Mouse (Mus musculus) liver, adult 2 months (tissue): ENCODE results near the gene Dmd. TPM values are rescaled to one million over a fixed set of nuclear protein-coding genes. Genes with fewer than 3 reads are reported as not detected.

Source experiments
- DNase-seq: peaks from one replicate; pipeline ENCODE4 v3.0.0-alpha.2; 2011; ENCODE audit warnings: low read depth, low spot score; ENCODE audit errors: extremely low read depth
- H3K27ac ChIP-seq: fragments of 200-500 bp; replicated peaks from 2 replicates; pipeline ENCODE4 v1.5.1; 2012; ENCODE audit warnings: low read depth, mild to moderate bottlenecking, control low read depth, inconsistent platforms, low read length; ENCODE audit not compliant: insufficient read depth
- H3K27me3 ChIP-seq: fragments of 200-500 bp; 2 replicates; pipeline ENCODE4 v1.6.1; 2012; ENCODE audit warnings: mild to moderate bottlenecking, moderate library complexity, low read length, inconsistent platforms; ENCODE audit not compliant: control insufficient read depth, insufficient read depth
- H3K36me3 ChIP-seq: fragments of 200-500 bp; 2 replicates; pipeline ENCODE4 v1.6.1; 2012; ENCODE audit warnings: low read length, inconsistent platforms; ENCODE audit not compliant: control insufficient read depth, insufficient read depth
- H3K4me1 ChIP-seq: fragments of 200-500 bp; 2 replicates; pipeline ENCODE4 v1.6.1; 2011; ENCODE audit warnings: low read length; ENCODE audit not compliant: control insufficient read depth, insufficient read depth
- H3K4me3 ChIP-seq: fragments of 200-500 bp; 2 replicates; pipeline ENCODE4 v1.5.1; 2011; ENCODE audit warnings: low read depth, mild to moderate bottlenecking, control low read depth, low read length, moderate library complexity; ENCODE audit not compliant: insufficient read depth
- H3K79me2 ChIP-seq: fragments of 200-500 bp; 2 replicates; pipeline ENCODE4 v1.6.1; 2012; ENCODE audit warnings: inconsistent platforms, mild to moderate bottlenecking, low read length, moderate library complexity; ENCODE audit not compliant: control insufficient read depth, insufficient read depth
- H3K9ac ChIP-seq: fragments of 200-500 bp; 2 replicates; pipeline ENCODE4 v1.6.1; 2012; ENCODE audit warnings: low read depth, mild to moderate bottlenecking, control low read depth, inconsistent platforms, low read length
- CTCF ChIP-seq: fragments of 200-500 bp; IDR thresholded peaks from 2 replicates; pipeline ENCODE4 v1.5.1; 2011; ENCODE audit warnings: low read depth, low read length, control low read depth
- POLR2A ChIP-seq: fragments of 200-500 bp; IDR thresholded peaks from 2 replicates; pipeline ENCODE4 v1.6.1; 2011; ENCODE audit warnings: low read length, control low read depth; ENCODE audit not compliant: insufficient read depth; ENCODE audit errors: extremely low read depth
- WGBS: fragments of 180-500 bp; shearing (Covaris S2); methylation state at CpG from one replicate; pipeline ENCODE4 v1.1.7; 2018; 5-methylcytosine and 5-hydroxymethylcytosine counted together
- polyA plus RNA-seq: library from polyadenylated mRNA; depleted of rRNA; stranded (reverse); fragments of >200 nt; gene quantifications from 2 replicates; pipeline ENCODE4 v1.2.3, GENCODE M21; 2012
- total RNA-seq: library from RNA; depleted of rRNA; stranded (reverse); fragments of >200 nt; gene quantifications from 2 replicates; pipeline ENCODE4 v1.2.3, GENCODE M21; 2014

The Dmd gene
- total and polyA plus RNA-seq, 2 experiments: 7.0 to 39.8 TPM

DNA sequence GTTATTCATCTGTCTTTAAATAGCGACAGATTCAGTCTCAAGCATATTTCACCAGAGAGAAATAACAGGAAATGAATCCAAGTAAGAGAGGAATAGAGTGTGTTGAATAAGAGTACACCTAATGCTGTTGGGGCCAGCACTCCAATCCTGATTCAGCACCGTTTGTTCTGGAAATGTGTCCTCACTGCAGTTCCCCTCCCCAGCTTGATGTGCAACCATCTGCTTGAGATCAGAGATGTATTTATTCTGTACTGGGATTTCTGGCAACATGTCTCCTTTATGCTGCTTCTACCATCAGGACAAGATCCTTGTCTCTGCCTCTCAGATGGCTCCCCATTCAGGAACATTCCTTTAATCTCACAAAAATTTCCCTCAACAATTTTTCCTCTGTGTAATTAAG is 271.9 kb downstream of the Dmd start:
- Histone ChIP-seq H3K4me1 (no peaks in the 10 kb centered on the region), H3K9ac (no peak overlapping the region), H3K36me3 (no peaks in the 10 kb centered on the region), H3K4me3 (no peak overlapping the region), H3K79me2 (no peaks in the 10 kb centered on the region), H3K27me3 (no peaks in the 10 kb centered on the region), H3K27ac (no peak overlapping the region)
- WGBS: 50% methylated on average over 2 of the region's 2 CpGs
- no peak for DNase-seq
- TF ChIP-seq POLR2A: no peak
- no peak for TF ChIP-seq CTCF

DNA sequence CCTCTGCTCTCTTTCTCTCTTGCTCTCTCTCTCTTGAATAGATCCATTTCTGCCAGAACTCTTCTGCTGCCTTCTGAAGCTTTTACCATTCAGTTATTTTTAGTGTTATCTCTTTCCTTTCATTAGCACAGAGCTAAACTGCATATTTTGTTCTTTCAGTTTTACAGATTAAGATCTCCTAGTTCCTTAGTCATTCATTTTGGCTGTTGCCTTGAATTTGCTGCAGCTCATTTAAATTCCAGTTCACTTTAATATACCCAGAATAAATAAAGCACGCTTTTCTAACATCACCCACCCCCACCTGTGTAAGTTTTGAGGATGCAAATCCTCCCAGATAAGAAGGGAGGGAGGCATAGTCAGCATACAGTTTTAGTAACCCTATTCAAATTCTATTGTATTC is 272.4 kb downstream of the Dmd start:
- H3K27ac ChIP-seq: no peak overlapping the region
- WGBS: 45% methylated on average over 1 of the region's 1 CpGs

DNA sequence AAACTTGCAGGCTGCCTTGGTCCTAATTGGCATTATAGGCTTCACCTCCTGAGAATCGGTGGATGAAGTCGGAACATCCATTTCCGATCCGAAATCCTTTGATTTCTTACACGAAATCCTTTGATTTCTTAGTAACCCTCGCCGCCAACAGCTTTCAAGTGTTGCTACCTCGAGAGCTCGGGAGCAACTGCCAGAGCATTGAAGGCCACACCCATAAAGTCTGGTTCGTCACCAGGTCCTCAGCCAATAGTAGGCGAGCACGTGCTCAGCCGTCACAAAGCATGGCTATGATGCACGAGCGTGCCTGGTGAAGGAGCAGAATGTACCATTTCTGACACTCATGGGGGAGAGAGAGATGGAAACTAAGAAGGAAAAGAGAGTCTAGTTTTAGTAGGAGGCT is 538.9 kb downstream of the Dmd start, which contains the start of gene Tsga8:
Tsga8 (minus strand) TSS at position 327 of the 400 bp plus-strand sequence.
- no peak within 1 kb of the TSS for H3K9ac ChIP-seq
- H3K79me2 ChIP-seq: no peaks in the 10 kb centered on the region
- H3K4me1 ChIP-seq: no peaks in the 10 kb centered on the region
- TF ChIP-seq CTCF (no peak), POLR2A (no peak)
- H3K4me3 ChIP-seq: no peak within 1 kb of the TSS
- no peak within 1 kb of the TSS for H3K27ac ChIP-seq
- H3K36me3 ChIP-seq: no peaks in the 10 kb centered on the region
- DNase-seq: no peak
- WGBS: 93% methylated on average over 15 of the region's 15 CpGs
- H3K27me3 ChIP-seq: no peaks in the 10 kb centered on the region

More for the DNA sequence above, 272.4 kb downstream of the Dmd start:
- Histone ChIP-seq H3K79me2 (no peaks in the 10 kb centered on the region), H3K36me3 (no peaks in the 10 kb centered on the region), H3K27me3 (no peaks in the 10 kb centered on the region), H3K4me3 (no peak overlapping the region), H3K9ac (no peak overlapping the region), H3K4me1 (no peaks in the 10 kb centered on the region)
- TF ChIP-seq CTCF (no peak), POLR2A (no peak)
- no peak for DNase-seq

DNA sequence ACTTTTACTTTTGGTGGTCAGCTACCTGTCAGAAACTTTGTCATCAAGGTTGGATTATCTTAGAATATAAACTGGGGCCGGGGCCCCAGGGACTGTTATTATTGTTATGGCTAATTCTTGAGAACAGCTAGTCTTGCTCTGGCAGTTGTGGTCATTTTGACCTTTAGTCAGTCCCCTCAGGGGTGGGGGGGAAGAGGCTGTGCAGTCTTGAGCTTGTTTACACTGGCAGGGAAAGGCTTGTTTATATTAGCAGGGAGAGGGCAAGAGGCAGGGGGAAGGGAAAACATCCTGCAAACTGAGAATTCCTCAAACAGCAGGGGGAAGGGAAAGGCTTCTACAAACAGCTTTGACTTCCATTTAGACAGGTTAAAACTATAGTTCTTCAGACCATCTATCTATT is 726.3 kb downstream of the Dmd start:
- no peaks in the 10 kb centered on the region for H3K79me2 ChIP-seq
- TF ChIP-seq POLR2A (no peak), CTCF (no peak)
- H3K27ac ChIP-seq: no peak overlapping the region
- no peak overlapping the region for H3K9ac ChIP-seq
- no peaks in the 10 kb centered on the region for H3K4me1 ChIP-seq
- H3K4me3 ChIP-seq: no peak overlapping the region
- DNase-seq: peak; percentile 21
- no peaks in the 10 kb centered on the region for H3K27me3 ChIP-seq
- H3K36me3 ChIP-seq: no peaks in the 10 kb centered on the region
- 13% methylated on average over 1 of the region's 1 CpGs for WGBS

DNA sequence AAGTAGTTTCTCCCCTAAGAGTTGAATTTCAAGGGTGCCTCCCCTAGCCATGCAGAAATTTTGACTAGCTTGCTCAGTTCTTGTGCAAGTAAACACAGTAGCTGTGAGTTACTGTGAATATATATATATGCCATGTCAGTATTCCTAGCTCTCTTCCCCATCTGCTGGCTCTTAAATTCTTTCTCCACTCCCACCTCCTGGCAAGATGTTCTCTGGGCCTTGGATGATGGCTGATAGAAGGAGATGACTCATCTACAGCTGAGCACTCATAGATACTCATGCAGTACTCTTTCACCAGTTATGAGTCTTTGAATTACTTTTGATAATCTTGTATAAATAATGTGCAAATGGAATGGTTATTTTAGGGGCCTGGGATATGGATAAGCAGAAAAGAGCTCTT is 737.9 kb downstream of the Dmd start:
- Histone ChIP-seq H3K4me1 (no peaks in the 10 kb centered on the region), H3K9ac (no peak overlapping the region), H3K27ac (no peak overlapping the region), H3K36me3 (no peaks in the 10 kb centered on the region), H3K27me3 (no peaks in the 10 kb centered on the region), H3K79me2 (no peaks in the 10 kb centered on the region), H3K4me3 (no peak overlapping the region)
- no peak for DNase-seq
- no peak for TF ChIP-seq POLR2A

DNA sequence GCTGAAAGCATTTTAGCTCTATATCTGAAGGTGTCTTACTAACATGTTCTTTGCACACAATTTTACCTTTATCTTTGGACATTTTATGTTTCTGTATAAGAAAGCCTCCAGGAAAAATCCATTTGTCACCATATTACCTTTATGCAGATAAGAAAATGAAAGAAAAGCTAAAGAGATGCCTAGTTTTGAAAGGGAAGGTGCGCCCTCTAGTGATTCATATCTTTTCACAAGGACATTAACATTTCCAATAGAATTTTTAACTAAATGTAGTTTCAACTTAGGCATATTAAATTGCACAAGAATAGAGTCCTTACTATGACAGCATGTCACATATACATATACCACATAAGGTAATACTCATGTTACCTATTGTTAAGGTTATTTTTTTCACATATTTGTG is 791.9 kb downstream of the Dmd start:
- DNase-seq: peak; percentile 25
- no peaks in the 10 kb centered on the region for H3K79me2 ChIP-seq
- no peak overlapping the region for H3K27ac ChIP-seq
- H3K9ac ChIP-seq: no peak overlapping the region
- no peaks in the 10 kb centered on the region for H3K4me1 ChIP-seq
- WGBS: 4% methylated on average over 1 of the region's 1 CpGs
- no peaks in the 10 kb centered on the region for H3K36me3 ChIP-seq
- TF ChIP-seq POLR2A (no peak), CTCF (0 out of 2 replicates have a peak, but pooled peaks have one; percentile 3)
- H3K27me3 ChIP-seq: no peaks in the 10 kb centered on the region
- no peak overlapping the region for H3K4me3 ChIP-seq
